Mouse (Mus musculus) bone marrow macrophage, adult 2 months (primary cell): ENCODE data around the gene Drc3. TPM values are rescaled to one million over a fixed set of nuclear protein-coding genes. Genes with fewer than 3 reads are reported as not detected.
A peak's percentile ranks its signal among the peaks of the same experiment; 100 is the strongest.

Source experiments
- H3K27ac ChIP-seq: 2 replicates; pipeline ENCODE4 v1.5.1; 2012; ENCODE audit warnings: low read depth, low read length; ENCODE audit not compliant: insufficient read depth
- H3K4me1 ChIP-seq: 2 replicates; pipeline ENCODE4 v1.6.1; 2012; ENCODE audit warnings: low read length; ENCODE audit not compliant: control insufficient read depth, insufficient read depth
- H3K4me3 ChIP-seq: 2 replicates; pipeline ENCODE4 v1.5.1; 2012; ENCODE audit warnings: mild to moderate bottlenecking, low read length, moderate library complexity; ENCODE audit not compliant: insufficient read depth
- CTCF ChIP-seq: IDR thresholded peaks from 2 replicates; pipeline ENCODE4 v1.5.1; 2012; ENCODE audit warnings: low read depth, mild to moderate bottlenecking, low read length, moderate library complexity
- POLR2A ChIP-seq: IDR thresholded peaks from 2 replicates; pipeline ENCODE4 v1.6.1; 2012; ENCODE audit warnings: mild to moderate bottlenecking, low read depth, low read length, borderline replicate concordance
- polyA plus RNA-seq: library from polyadenylated mRNA; stranded (reverse); fragments of >200 nt; gene quantifications from 2 replicates; pipeline ENCODE4 v1.2.4, GENCODE M21; 2012; ENCODE audit not compliant: missing spikeins, insufficient read depth, insufficient read length

Drc3 gene
- polyA plus RNA-seq, 1 experiment, result not detected

DNA sequence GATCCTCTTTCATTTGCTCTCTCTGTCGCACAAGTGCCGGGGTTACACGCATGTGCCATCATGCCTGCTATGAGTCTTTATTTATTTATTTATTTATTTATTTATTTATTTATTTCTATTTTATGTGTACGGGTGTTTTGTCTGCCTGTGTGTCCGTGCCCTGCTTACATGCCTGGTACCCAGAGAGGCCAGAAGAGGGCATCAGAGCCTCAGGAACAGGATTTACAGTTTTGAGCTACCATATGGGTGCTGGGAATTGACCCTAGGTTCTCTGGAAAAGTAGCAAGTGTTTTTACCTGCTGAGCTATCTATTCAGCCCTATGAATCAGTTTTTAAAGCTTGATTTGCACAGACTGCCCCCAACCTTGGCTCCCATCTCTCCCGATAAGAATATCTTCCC, 30.4 kb downstream of the Drc3 start:
- no peak for TF ChIP-seq POLR2A
- TF ChIP-seq CTCF, result no peak
- no peak overlapping the region for H3K27ac ChIP-seq
- no peaks in the 10 kb centered on the region for H3K4me1 ChIP-seq
- H3K4me3 ChIP-seq, result no peak overlapping the region

DNA sequence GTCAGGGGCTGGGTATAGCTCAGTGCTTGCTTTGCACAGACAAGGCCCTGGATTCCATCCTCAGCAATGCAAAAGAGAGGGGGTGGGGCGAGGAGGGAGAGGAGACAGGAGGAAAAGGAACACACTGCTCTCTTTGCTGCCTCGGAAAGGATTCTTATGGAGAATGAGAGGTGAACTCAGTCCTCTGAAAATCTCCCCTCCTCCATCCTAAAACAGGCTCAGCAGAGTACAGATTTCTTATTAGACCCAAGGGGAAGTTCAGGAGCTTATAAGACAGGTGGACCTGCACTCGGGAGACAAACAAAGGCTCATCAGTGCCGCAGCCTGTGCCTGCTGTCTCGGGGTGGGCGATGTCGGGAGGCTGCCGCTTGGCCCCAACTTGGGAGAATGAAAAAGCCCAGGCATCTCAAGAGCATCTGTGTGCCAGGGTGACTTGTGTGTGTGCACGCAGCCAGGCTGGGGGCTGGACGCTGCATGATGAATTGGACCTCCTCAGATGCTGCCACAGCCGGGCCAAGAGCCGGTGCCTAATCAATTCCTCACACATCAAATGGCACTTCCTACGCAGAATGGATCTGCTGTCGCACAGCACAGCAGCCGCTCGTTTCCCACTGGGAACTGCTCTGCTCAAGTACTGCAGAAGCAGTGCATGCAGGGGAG, 31.8 kb downstream of the Drc3 start:
- Histone ChIP-seq H3K27ac (no peak overlapping the region), H3K4me1 (no peaks in the 10 kb centered on the region), H3K4me3 (no peak overlapping the region)
- TF ChIP-seq CTCF (no peak), POLR2A (no peak)

DNA sequence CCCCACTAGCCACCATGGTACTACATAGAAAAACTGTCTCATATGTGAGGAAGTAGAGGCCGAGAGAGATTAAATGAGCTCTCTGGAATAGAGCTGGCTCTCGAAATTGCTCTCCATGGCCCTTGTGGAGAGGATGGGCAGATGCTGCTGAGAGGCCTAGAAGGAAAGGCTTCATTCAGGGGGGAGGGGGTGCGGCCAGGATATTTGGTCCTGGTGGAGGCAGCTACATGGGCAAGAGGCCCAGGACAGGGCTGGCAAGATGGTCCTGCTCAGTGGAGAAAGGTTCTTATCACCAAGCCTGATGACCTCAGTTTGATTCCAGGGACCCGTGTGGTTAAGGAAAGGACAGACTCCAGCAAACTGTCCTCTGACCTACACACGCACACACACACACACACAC, 32.8 kb downstream of the Drc3 start:
- no peak for TF ChIP-seq CTCF
- no peak for TF ChIP-seq POLR2A
- no peak overlapping the region for H3K27ac ChIP-seq
- no peaks in the 10 kb centered on the region for H3K4me1 ChIP-seq
- H3K4me3 ChIP-seq, result no peak overlapping the region

DNA sequence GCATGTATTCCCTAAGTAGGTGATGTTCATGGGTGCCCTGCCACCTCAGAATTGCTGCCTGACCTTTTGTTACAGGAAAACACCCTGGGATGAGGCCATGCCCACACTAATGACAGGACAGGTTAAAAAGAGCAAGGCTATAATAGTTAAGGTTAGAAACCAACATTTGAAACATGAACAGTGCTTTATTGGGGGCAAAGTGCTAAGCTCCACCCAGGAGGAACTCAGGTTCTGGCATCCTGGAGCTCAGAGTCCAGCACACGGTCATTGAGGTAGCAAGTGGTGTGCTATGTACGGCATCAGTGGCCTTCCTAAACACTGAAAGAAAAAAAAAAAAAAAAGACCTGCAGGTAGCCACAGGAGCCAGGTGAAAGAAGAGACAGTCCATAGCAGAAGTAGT, 34.8 kb downstream of the Drc3 start:
- no peak for TF ChIP-seq POLR2A
- no peak for TF ChIP-seq CTCF
- Histone ChIP-seq H3K4me1 (no peaks in the 10 kb centered on the region), H3K4me3 (no peak overlapping the region), H3K27ac (no peak overlapping the region)

DNA sequence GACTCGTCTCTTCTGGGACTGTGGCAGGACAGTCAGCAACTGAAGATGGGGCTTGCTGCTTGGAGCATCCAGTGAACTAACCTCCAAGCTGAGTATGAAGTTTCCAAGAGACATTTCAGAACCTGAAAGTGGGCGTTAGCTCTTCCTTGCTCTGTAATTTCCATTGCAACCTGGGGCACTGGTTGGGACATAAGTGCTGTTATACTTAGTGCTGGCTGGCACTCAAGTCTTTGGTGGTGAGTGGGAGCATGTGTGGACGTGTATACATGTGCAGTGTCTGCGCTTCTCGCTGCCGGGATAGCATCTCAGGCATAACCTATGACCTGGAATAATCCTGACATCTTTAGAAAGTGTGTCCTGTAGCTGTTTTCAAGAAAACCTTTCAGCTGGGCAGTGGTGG, 38.2 kb downstream of the Drc3 start:
- Histone ChIP-seq H3K27ac (no peak overlapping the region), H3K4me3 (no peak overlapping the region), H3K4me1 (no peaks in the 10 kb centered on the region)
- TF ChIP-seq POLR2A, result no peak
- TF ChIP-seq CTCF, result no peak

DNA sequence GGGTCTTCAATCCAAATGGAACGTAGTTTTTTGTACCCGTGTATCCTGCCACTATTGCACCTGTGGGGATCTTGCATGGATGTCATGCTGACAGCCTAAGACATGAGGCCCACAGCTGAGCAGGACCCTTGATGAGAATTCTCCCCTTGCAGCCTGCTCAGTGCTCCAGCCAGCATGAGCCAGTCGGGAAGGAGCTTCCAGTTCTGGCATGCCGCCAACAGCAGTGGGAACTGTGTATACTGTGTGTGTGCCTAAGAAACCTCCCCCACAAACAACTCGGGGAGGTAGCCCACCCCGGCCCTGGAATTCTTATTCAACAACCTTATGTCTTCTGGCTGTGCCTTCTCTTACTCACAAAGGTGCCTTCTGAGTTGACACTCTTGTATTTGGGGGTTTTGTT, 43.4 kb downstream of the Drc3 start:
- TF ChIP-seq POLR2A (no peak), CTCF (no peak)
- Histone ChIP-seq H3K27ac (no peak overlapping the region), H3K4me3 (no peak overlapping the region), H3K4me1 (no peaks in the 10 kb centered on the region)

DNA sequence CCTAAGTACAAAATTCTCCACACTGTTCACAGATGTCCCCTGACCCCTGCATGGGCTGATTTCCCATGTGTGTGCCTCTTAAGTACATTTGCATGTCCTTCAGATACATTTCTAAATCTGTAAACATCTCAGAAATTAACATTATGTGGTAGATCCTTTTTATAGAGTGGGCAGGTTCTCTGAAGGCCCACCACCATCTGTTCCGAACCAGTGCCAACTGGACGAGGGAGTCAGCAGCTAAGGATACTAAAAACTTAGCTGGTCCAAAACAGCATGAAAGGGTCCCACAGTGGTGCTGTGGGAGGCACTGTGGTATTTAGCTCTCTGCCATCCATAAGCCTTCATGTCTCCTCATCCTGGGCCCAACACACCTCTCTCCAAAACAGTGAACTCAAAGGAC, 44.0 kb downstream of the Drc3 start:
- no peak overlapping the region for H3K4me3 ChIP-seq
- H3K27ac ChIP-seq, result no peak overlapping the region
- no peaks in the 10 kb centered on the region for H3K4me1 ChIP-seq
- TF ChIP-seq POLR2A, result no peak
- no peak for TF ChIP-seq CTCF

DNA sequence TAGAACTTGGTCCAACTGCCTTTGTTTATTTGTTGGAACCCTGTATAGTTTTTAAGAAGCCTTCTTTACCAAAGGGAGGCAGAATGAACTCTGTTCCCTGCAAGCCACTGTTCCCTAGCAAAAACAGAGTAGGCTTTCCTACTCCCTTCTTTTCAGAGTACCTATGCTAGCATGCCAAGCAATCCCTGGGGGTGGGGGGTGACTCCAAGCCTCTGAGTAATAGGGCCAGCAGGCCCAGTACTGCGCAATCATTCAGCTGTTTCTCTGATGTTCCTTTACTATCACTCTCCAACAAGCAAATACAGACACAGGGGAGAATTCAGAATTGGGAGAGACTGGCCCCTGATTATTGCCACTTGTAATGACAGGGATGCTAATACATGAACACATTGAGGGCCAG, 53.5 kb downstream of the Drc3 start:
- no peak for TF ChIP-seq CTCF
- TF ChIP-seq POLR2A, result no peak

DNA sequence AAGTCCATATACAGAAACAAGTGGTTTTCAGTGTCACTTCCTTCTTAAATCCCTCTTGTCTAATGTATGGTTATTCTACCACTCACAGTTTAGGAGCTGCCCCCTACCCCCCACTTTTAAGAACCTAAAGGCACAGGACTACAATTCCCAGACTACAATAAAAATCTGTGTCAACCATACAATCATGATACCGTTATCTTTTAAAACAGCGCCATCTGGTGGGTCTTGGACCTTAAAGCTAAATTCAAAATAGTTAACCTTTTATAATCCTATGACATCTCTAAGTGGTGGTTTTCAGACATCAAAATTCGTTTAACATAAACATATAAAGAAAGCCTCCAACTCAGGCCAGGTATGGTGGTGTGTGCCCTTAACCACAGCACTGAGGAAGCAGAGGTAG, 59.0 kb downstream of the Drc3 start:
- Histone ChIP-seq H3K4me1 (peaks cover 12% of the 10 kb centered on the region), H3K27ac (no peak overlapping the region), H3K4me3 (no peak overlapping the region)
- no peak for TF ChIP-seq CTCF
- TF ChIP-seq POLR2A, result no peak

More for the DNA sequence above, 53.5 kb downstream of the Drc3 start:
- no peaks in the 10 kb centered on the region for H3K4me1 ChIP-seq
- H3K4me3 ChIP-seq, result no peak overlapping the region
- H3K27ac ChIP-seq, result no peak overlapping the region

DNA sequence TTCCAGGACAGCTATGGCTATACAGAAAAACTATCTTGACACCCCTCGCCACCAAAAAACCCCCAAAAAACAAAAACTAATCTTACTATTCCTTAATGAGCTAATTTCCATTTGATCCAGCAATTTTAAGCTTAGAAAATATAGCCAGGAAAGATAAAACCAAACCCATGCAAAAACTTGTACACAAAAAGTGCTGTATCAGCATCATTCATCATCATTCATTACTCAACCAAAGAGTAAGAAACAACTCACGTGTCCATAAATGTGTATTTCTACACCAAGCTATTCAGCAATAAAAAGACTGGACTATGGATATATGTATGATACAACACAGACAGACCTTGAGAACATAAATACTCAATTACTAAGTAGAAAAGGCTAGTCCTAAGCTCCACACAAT, 59.8 kb downstream of the Drc3 start:
- Histone ChIP-seq H3K4me3 (no peak overlapping the region), H3K4me1 (peaks cover 12% of the 10 kb centered on the region), H3K27ac (no peak overlapping the region)
- TF ChIP-seq CTCF, result no peak
- no peak for TF ChIP-seq POLR2A

DNA sequence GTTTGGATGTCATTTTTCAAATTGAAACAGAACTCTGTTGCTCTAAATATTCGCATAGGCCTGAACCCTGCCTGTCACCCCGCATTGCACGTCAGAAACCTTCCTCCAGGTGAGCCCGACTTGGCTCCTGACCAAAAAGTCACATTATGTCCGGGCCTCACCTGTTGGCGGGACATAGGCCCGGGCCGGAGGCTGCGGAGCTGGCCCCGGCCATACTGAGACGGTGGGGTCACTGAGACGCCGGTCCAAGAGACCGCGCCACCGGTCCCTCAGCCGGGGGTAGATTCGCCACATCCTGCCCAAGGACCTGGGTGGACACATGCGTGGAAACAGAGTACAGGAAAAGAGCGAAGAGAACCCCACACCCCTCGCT, 63.4 kb downstream of the Drc3 start:
- TF ChIP-seq POLR2A (no peak), CTCF (no peak)
- peak overlapping the region; percentile 73 for H3K4me3 ChIP-seq
- H3K4me1 ChIP-seq, result peaks cover 20% of the 10 kb centered on the region
- H3K27ac ChIP-seq, result no peak overlapping the region
